Mouse (Mus musculus): ENCODE data around the gene Fbxo11. TPM values are rescaled to one million over a fixed set of nuclear protein-coding genes. Genes with fewer than 3 reads are reported as not detected.
"Not testable (repeated sequence)": the region's sequence is repeated elsewhere in the genome, so short reads cannot be mapped to it uniquely, and the experiment has no call there.

Fbxo11 gene
- total RNA-seq, 2 experiments from 2014 or later = 30.7 to 45.8 TPM

DNA sequence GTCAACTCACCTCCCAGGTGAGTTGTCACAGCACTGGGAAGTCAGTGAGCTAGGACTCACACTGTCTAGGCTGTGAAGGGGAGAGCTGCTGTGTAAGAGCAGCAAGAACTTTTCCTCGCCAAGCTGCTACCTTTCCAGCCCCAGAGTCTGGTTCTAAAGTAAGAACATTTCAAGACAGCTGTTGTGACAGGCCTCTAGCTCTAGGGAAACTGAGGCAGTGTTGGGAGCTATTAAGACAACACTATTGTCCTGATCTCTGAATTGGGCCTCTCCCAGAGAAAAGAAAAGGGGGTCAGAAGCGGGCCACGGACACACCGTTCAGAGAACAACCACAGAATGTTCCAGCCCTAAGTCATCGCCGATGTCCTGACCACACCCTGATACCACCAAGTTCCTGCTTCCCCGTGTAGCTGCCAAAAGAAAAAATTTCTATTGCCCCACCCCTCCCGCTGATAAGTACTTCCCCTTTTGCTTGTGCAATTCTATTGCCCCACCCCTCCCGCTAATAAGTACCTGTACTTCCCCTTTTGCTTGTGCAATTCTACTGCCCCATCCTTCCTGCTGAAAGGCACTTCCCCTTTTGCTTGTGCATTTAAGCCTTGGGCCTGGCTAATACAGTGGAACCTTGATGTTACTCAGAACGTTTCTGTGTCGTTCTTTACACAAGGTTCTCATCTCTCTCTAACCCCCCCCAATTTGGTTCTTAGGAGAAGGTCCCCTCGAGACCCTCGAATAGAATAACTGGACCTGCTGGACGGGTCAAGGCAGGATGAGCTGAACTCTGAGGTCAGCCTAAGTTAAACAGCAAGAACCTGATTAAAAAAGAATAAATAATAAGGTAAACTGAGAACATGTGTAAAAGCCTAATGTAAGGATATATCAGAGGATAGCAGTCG is 93.1 kb downstream of the Fbxo11 start:
- ATAC-seq (ENCODE audit: poor library complexity, severe bottlenecking) = not testable (repeated sequence)

DNA sequence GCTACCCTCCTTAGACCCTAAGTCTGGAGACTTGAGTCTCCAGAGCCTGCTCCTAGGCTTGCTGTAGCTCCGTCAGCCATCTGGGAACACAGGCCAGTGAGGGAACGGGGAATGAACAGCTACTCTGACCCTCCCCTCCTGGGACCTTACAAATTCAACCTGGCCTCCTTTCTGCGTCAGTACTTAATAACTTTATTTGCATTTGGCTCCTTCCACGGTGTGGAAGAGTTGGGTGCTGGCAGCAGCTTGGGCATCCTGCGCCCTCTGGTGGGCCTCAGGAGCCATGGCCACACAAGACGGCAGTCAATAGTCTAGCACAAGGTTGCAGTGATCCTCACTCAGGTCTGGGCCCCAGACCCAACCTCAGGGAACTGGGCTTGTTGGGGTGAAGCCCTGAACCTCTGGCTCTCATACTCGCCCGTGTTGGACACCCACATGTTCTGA is 96.6 kb downstream of the Fbxo11 start:
- ATAC-seq (ENCODE audit: poor library complexity, severe bottlenecking) = peak; percentile 99

- no peak for ATAC-seq (ENCODE audit: poor library complexity, severe bottlenecking)
Measured at GRCm38 (mm10) chr17:87963081-87964075, 101.7 kb downstream of the Fbxo11 start.

GRCm38 (mm10) chr17:87959931-87960330 is 105.2 kb downstream of the Fbxo11 start:
- ATAC-seq (ENCODE audit: poor library complexity, severe bottlenecking) = not testable (repeated sequence)

DNA sequence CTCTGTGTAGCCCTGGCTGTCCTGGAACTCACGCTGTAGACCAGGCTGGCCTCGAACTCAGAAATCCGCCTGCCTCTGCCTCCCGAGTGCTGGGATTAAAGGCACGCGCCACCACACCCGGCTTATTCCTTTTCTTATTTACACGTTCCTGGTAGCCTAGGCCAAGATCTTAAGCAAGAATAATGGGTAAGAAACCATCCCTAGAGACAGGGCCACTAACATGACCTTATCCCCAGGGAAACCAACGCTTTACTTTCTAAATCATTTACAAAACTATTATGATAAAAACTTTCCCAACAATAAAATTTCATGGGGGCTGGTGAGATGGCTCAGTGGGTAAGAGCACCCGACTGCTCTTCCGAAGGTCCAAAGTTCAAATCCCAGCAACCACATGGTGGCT is 105.7 kb downstream of the Fbxo11 start:
- ATAC-seq (ENCODE audit: poor library complexity, severe bottlenecking) = not testable (repeated sequence)

- no peak for ATAC-seq (ENCODE audit: poor library complexity, severe bottlenecking)
Measured at GRCm38 (mm10) chr17:87958283-87958682, 106.8 kb downstream of the Fbxo11 start.

- ATAC-seq (ENCODE audit: poor library complexity, severe bottlenecking) = no peak
Measured at GRCm38 (mm10) chr17:87957096-87957840, 107.8 kb downstream of the Fbxo11 start.

DNA sequence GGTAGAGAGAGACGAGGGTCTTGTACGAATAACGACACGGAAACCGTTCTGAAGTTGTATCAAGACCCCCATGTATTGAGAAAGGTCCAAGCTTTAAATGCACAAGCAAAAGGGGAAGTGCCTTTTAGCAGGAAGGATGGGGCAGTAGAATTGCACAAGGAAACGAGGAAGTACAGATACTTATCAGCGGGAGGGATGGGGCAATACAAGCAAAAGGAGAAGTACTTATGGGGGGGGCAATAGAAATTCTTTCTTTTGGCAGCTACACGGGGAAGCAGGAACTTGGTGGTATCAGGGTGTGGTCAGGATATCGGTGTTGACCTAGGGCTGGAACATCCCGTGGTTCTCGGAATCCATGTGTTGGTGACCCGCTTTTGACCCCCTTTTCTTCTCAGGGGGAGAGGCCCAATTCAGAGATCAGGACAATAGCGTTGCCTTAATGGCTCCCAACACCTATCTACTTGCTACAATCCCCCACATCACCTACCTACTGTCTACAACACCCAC is 110.4 kb downstream of the Fbxo11 start:
- not testable (repeated sequence) for ATAC-seq (ENCODE audit: poor library complexity, severe bottlenecking)

GRCm38 (mm10) chr17:87948965-87949584 is 116.0 kb downstream of the Fbxo11 start:
- peak; percentile 99 for ATAC-seq (ENCODE audit: poor library complexity, severe bottlenecking)

Other genes with a start within 250 kb of the Fbxo11 start
- gene Rpl36-ps4, start 144.3 kb downstream of the Fbxo11 start, total RNA-seq (2015) = not detected in 2 replicates
- not detected in 2 replicates for gene Rpl36-ps4, start 144.3 kb downstream of the Fbxo11 start, total RNA-seq (2017)
- gene Msh6, start 90.2 kb downstream of the Fbxo11 start, total RNA-seq (2015) = 22.4 and 22.8 TPM in 2 replicates
- gene Msh6, start 90.2 kb downstream of the Fbxo11 start, total RNA-seq (2017) = 41.4 and 45.5 TPM in 2 replicates